Mouse (Mus musculus) large intestine, adult 2 months (tissue): ENCODE results near the gene Taf10. TPM values are rescaled to one million over a fixed set of nuclear protein-coding genes. Genes with fewer than 3 reads are reported as not detected.

ENCODE experiments used
- DNase-seq: peaks from one replicate; pipeline ENCODE4 v3.0.0-alpha.2; 2012; ENCODE audit warnings: low read depth, low spot score
- whole genome bisulfite sequencing: fragments of 180-500 bp; shearing (Covaris S2); methylation state at CpG from one replicate; pipeline ENCODE4 v1.1.7; 2018; 5-methylcytosine and 5-hydroxymethylcytosine counted together
- polyA plus RNA-seq: library from polyadenylated mRNA; depleted of rRNA; stranded (reverse); fragments of >200 nt; gene quantifications from 2 replicates; pipeline ENCODE4 v1.2.3, GENCODE M21; 2012; rRNA removed

Gene Taf10
- polyA plus RNA-seq, result 386 and 435 TPM in 2 replicates

DNA sequence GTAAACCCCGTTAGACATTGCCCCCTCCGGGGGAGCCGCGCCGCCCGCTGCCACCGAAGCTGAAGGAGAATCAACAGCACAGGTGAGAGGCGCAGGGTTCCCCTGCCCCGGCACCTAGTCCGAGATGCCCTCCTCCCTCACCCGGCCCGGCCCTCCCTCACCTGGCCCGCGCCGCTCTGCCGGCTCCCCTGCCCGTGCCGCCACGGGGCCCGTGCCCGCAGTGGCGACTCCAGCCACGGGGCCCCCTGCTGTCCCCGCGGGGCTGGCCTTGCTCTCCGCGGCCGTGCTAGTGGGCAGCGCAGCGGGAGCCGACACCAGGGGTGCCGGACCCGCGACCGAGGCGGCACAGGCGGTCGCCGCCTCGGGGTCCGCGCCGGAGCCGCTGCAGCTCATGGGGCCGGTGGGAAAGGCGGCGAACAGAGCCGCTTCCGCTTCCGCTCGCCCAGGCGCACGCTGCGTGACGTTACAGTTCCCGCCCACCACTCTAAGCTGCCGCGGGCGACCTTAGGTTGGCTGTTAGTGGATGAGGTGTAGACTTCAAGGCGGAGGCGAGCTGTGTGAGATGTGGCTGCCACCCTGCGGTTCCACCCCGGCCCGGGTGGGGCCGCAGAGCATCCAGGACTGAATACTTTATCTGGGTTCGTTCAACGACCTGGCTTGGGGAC lies at the start of gene Taf10:
Gene Taf10 (minus strand): TSS at position 436 of the 665 bp plus-strand sequence.
- under 1% methylated on average over 67 of the region's 67 CpGs for WGBS
- peak; percentile 73 for DNase-seq

DNA sequence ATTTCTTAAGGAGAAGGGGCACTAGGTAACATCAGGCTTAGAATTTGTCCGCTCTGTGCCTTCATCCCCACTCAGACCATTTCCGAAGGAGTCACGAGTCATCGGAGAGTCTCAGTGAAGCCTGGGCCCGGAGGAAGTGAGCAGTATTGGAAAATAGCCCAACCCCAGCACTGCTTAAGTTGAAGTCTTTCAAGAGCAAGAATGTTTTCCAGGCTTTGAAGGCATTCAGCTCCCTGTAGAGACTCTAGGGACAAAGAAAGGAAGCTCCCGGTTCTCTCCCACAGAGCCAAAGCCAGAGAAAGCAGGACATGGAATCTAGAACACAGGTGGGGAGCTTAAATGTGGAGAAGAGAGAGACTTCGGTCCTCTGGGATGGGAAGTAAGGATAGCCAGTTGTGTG lies 49.5 kb upstream of the Taf10 start:
- WGBS, result 79% methylated on average over 7 of the region's 7 CpGs
- no peak for DNase-seq

DNA sequence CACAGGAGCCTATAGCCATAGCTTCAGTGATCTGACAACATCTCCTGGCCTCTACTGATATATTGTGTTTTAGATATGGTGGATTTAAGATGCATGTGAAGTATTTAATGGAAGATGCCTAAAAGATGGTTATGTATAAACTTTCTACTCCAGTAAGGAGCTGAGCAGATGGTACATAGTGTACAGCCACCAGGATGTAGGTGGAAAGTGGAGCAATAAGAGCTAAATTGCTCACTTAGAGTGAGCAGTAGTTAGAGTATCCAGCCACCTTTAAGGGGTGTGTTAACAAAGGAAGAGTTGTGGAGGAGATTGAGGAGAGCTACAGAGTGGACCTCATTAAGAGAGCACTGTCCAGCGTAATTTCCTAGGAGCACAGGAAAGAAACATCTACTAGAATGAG lies 47.0 kb upstream of the Taf10 start:
- no peak for DNase-seq
- 72% methylated on average over 1 of the region's 1 CpGs for WGBS

DNA sequence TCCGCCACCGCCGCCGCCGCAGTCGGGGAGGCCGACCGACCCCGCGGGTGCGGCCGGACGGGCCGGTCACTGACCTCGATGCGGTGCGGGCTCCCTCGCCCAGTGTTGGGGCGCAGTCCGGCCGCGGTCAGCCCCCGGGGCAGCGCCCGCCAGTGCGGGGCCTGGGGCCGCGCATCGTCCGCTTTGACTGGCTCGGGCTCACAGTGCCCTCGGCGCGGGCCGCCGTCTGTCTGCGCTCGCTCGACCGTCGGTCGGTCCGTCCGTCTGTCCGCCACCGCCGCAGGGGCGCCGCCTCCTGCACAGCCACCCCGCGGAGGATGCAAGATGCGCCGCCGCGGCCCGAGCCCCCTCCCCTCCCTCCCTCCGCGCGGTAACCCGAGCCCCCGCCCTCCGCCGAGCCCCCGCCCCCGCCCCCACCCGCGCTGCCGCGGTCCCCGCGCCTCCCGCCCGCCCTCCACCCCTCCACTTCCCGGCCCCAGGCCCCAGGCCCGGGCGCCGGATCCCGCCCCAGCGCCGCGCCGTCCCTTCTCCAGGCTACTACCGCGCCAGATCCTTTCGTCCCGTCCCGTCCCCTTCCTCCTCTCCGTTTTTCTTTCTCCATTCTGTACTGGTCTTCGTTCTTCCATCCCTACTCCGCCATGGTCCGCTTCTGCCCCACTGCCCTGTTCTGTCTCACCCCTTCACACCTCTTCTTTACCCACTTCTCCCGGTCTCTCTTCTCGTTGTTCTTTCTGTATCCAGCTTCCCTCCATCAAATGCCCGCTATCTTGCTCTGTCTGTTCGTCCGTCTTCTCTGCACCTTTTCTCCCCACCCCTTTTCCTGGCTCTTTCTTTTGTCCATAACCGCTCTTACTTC lies 43.4 kb upstream of the Taf10 start, which contains the start of gene Dchs1:
Gene Dchs1 (minus strand): TSS at position 370 of the 856 bp plus-strand sequence.
- 2% methylated on average over 87 of the region's 97 CpGs for WGBS
- DNase-seq, result no peak

DNA sequence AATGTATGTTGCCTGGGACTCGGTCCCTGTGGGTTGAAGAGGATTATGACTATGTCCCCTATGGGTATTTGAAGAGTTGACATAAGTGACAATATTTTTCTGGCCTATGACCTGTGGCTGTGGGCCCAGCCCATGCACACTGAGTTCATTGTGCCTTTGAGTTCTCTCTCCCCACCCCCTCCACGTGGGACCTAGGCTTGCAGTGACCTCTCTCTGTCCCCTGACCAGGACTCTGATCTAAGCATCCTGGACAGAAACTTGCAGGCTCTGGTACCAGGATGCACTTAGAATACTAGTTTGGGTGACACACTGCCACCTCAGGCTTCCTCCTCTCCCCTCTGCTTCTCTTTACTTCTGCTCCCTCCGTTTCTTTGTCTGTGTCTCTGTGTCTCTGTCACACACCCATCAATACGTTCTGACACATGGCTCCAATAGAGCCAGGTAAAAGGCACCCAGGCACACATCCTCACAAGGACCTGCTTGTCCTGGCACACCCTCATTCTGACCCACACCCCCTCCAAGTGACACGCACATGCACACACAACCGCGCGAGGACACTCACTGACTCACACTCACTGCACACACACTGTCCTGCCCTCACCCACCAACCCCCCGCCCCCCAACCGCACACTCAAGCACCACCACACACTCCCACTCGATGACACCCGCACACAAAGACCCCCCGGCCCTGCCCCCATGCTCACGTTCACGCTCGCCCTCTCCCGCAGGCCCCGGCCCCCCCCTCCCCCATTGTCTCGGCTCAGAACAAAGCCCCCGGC lies 42.5 kb upstream of the Taf10 start:
- DNase-seq, result no peak
- 8% methylated on average over 18 of the region's 20 CpGs for WGBS

DNA sequence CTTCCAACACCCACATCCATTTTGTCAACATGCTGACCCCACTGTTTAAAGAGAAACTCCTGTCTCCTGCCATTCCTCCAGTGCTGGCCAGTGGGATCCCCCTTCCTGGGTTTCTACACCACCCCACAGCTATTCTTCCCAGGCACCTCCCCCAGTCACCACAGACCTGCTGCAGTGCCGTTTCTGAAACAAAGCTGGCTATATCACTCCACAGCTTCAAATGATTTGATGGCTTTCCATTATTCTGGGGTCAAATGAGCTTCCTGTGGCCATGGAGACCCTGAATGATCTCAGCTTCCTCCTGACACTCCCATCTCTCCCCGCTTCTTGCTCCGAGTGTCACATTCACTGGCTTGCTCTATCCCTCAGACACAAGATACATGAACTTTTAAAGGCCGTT lies 40.4 kb upstream of the Taf10 start:
- WGBS, result 39% methylated on average over 4 of the region's 4 CpGs
- no peak for DNase-seq

DNA sequence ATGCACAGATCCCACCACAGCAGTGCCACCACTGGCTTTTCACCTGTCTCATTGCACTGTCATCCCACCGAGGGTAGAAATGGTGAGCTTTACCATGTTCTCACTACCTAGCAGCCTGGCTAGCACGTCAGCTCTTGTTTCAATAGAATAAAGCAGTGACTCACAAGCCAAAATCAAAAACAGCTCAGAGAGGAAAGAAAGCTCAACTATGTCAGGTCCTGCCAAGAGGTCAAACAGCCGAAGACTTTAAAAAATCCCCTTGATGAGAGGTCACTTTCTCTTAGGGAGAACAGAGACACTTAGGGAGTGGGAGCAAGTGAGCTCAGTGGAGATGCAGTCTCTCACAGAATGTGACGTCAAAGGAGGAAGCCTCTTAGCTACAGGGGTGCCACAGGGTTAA lies 39.7 kb upstream of the Taf10 start:
- 49% methylated on average over 4 of the region's 4 CpGs for WGBS
- DNase-seq, result no peak

DNA sequence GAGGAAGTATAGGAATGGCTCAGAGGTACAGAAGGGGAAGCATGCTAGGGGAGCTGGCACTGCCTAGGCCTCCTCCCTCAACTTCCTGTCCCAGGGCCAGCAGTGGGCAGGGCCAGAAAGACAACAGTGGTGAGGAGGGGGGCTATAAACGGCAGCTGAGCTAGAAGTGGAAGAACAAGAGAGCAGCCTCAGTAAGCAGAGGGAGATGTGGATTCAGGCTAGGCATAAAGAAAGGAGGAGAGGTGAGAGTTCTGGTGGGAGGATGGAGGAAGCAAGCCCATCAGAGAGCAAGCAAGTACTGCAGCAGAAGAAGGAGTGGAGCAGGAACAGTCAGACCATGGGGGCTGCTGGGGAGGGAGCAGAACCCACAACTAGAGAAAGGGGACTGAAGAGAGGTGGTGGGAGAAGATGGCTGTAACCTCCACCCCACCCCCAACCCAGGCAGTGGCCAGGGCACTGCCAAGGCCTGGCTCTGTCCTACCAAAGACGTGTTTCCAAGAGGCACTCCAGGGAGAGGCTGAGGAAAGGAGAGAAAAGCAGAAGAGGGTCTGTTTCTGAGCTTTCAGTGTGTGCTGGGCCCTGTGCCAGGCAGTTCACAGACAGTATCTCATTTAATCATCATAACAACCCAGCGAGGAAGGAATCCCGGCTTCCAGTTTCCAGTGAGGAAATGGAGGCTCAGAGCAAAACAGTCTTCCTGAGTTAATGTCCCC lies 34.5 kb upstream of the Taf10 start:
- DNase-seq, result no peak
- WGBS, result 26% methylated on average over 4 of the region's 4 CpGs

DNA sequence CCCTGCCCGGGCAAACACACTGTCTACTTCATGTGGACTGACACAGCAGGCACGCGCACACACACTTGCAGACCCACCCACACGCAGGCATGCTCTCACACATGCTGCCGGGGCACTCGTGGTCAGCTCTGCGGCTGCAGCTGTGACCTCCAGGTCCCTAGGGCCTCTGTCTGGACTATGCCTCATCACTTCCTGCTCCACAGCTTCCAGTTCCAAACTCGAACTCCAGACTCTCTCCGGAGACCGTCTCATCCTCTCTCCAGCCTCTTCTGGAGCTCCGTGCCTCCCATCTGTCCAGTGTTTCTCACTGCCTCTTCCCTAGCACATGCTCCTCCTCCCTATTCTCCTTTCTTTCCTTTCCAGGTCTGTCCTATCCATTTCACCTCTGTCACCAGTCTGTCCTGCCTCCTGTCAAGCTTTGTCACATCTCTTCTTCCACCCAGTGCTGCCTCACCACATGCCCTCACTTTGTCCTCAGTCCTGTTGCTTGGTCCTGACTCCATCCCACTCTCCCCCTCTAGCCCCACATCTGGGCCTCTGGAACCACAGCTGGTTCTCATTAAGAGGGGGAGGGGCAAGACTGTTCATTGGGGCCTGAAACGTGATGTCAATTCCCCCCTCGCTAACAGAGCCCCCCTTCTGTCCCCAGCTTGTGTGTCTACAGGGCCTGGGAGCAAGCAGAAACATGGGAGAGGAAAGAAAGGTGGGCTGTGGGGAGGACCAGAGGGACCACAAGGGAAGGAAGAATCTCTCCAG lies 33.8 kb upstream of the Taf10 start:
- no peak for DNase-seq
- 47% methylated on average over 13 of the region's 13 CpGs for WGBS

DNA sequence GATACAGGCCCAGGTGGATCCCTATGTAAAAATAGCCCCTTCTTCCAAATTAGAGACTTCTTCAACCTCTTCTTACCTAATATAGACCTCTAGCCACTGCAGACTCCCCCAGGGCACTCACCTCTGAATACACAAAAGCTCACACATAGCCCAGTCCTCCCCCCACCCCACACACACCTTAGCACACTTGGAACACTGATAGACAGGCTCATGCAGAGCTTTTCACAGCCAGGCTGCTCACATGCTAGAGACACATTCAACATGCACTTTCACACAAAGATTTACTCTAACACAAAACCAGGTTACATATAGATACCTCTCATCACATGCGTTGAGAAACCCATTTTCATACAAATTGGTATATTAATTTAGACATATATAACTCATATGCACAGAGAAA lies 33.2 kb upstream of the Taf10 start:
- no peak for DNase-seq

DNA sequence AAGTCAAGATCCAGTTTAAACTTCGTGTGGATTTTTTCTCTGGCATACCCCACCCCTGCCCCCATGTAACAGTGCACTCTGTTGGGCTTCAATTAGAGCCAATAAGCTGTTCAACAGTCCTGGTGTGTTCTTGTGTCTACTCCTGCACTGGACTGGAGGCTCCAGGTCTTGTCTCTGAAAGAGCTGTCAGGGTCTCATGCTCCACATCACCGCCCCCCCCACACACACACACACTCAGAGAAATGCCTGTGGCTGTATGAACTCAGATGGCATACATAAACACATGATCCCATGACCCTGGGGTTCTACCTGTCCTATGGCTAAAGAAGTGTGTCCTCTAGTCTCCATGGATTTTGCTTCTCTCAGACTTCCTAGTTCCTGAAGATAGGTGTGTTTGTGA lies 31.9 kb upstream of the Taf10 start:
- 74% methylated on average over 2 of the region's 2 CpGs for WGBS
- DNase-seq, result no peak

More for the DNA sequence above, 33.2 kb upstream of the Taf10 start:
- 77% methylated on average over 1 of the region's 1 CpGs for WGBS

DNA sequence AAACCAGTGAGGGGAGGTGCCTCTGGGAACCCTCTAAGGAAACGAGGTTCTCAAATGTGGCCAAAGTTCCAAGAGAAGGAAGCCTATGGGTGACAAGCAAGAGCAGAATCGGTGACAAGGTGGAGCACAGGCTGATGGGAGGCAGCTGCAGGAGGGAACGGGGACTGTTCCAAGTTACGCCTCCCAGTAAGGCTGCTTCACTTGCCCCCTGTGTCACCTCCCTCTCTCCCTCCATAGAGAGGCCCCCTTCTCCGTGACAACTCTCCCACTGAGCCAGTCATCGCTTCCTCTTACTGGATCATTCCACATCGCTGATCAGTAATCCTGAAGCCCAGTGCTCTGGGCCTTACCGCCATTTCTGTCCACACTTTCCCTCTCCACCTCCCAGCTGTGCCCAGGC lies 30.5 kb upstream of the Taf10 start:
- no peak for DNase-seq

DNA sequence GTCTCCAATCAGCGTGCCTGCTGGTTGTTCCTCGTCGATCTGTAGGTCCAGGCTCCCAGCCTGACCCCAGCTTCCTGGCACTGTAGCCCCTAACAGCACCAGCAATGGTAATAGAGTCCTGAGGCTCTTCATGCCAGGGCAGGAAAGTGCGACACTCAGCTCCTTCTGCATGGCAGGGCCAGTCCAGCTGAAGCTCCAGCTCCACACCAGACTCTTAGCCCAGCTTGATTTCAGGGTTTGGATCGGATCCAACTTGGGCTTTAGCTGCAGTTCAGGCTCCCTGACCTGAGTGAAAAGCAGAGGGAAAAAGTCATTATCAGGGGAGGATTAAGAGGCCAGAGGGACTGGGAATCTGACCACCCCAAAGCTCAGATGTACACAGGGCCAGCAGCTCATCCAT lies 28.9 kb upstream of the Taf10 start:
- 79% methylated on average over 5 of the region's 5 CpGs for WGBS
- no peak for DNase-seq

More for the DNA sequence above, 30.5 kb upstream of the Taf10 start:
- 61% methylated on average over 8 of the region's 8 CpGs for WGBS

DNA sequence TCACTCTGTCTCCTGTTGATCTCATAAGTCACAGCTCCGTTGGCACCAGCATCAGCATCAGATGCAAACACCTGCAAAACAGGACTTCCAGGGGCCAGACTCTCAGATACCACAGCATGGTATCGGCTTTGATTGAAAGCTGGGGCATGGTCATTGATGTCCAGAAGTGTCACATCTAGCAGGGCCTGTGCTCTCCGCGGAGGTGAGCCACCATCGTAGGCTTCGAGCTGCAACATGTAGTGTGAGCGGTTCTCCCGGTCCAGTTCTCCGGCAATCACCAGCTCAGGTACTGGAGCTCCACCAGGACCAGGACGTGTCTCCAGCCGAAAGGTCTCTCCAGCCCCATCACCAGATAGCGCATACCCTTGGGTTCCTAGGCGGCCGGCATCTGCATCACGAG lies 28.2 kb upstream of the Taf10 start:
- DNase-seq, result no peak
- 94% methylated on average over 15 of the region's 15 CpGs for WGBS

DNA sequence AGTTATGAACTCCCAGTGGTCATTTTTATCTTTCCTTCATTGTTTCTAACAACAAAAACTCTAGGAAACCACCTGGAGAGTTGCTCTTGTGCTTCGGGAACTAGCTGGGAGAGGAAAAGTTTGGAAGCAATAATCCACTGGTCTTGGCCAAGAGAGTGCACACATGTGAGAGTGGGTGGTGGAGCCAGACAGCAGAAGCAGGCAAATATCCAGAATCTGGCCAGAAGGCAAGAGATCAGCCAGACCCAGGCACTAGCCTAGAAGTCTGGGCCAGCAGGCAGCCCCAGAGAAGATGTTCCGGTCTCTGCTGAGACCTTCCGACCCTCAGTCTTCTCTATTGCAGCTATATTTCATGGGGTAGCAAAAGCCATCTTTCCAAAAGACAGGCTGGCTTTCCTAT lies 25.8 kb upstream of the Taf10 start:
- DNase-seq, result no peak
- 72% methylated on average over 3 of the region's 3 CpGs for WGBS

DNA sequence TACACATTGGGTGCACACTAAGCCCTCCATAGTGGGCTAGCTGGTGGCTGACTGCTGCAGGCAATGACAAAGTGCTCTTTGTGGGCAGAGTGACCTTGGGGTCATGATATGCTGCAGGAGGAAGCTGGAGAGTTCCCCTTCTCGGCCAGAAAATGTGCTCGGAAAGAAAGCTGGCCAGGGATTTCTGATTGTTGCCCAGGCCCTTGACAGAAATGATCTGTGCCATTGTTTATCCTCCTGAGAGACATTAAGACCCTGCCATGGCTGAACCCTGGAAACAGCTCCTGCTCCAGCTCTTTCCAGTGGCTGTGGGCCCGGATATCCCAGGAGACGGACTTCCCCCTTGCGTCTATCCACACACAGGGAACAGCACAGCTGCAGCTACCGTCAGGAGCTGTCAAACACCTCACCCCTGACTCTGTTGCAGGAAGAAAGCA lies 23.6 kb upstream of the Taf10 start:
- 27% methylated on average over 6 of the region's 6 CpGs for WGBS
- no peak for DNase-seq

DNA sequence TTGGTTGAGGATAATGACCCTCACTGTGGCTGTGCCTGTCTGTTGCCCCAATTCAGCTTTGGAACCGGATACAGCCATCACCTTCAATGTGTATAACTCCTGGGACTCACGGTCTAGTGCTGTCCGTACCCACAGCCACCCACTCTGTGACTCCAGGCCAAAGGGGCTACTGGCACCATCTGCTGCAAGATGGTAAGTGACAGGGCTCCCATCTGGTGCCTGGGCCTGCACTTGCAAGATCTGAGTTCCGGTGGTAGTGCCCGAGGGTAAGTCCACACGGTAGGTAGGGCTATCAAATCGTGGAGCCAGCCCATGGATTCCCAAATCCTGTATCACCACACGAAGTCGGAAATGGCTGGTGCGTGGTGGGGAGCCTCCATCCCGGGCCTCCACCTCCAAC lies 20.2 kb upstream of the Taf10 start:
- DNase-seq, result no peak
- 93% methylated on average over 11 of the region's 11 CpGs for WGBS

DNA sequence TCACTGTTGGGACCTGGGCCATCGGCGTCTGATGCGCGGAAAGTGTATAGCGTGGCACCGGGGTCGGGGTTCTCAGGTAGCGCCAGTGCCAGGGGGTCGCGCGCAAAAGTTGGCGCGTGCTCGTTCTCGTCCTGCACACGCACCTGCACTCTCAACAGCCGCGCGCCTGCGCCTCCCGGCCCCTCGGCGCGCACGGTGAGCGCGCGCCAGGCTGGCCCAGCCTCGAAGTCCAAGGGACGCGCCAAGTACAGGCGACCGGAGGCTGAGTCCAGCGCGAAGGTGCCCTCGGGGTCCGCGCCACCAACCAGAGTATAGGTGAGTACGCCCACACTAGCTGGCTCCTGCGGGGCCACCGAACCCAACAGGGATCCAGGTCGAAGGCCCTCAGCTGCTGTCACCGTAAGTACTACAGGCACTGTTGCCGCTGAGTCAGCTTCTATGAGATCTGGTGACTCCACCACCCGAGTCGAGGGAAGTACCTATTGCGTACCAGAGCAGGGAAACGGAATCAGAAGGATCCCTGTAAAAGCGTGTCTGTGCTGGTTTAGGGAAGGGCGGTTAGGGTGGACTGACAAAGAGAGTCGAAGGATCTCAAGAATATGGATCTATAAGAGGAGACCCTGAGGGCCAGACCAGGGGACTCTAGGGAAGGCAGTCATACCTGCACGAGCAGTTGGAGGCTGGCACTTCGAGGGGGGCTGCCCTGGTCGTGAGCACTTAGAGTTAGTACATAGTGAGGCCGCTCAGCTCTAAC lies 18.5 kb upstream of the Taf10 start:
- no peak for DNase-seq
- 36% methylated on average over 55 of the region's 55 CpGs for WGBS
